Mouse (Mus musculus) heart, adult 11 months (tissue): Measurements from ENCODE around the gene Tnfsf15.
A peak's percentile ranks its signal among the peaks of the same experiment; 100 is the strongest.

Experiments
- DNase-seq: peaks from one replicate; pipeline ENCODE4 v3.0.0; 2022

Tnfsf15 gene

DNA sequence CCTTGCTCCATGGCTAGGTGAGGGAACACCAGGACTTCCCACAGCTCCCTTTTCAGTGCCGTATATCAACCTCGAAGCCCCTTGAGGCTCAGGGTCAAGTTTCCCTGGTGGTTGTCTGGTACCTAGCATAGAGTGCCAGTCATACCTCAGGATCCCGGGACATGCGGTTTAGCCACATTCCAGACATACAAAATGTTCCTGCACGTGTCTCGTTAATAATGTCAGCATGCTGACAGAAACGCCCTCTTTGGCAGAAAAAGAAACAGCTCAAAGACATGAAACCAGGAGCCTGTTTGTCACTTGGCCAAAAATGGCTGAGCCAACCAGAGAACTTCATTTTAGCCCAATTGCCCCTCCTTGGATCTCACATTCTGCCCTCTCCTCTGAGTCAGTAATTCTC, 2.8 kb downstream of the Tnfsf15 start:
- peak; percentile 53 for DNase-seq

GRCm38 (mm10) chr4:63740761-63741160, 4.2 kb downstream of the Tnfsf15 start:
- DNase-seq: peak; percentile 80

GRCm38 (mm10) chr4:63740001-63740400, 4.9 kb downstream of the Tnfsf15 start:
- peak; percentile 59 for DNase-seq

GRCm38 (mm10) chr4:63739524-63739923, 5.4 kb downstream of the Tnfsf15 start:
- peak; percentile 92 for DNase-seq

GRCm38 (mm10) chr4:63738364-63738997, 6.4 kb downstream of the Tnfsf15 start:
- DNase-seq: peak; percentile 66

- DNase-seq: peak; percentile 74
Observed at GRCm38 (mm10) chr4:63731299-63731698, 13.6 kb downstream of the Tnfsf15 start.

DNA sequence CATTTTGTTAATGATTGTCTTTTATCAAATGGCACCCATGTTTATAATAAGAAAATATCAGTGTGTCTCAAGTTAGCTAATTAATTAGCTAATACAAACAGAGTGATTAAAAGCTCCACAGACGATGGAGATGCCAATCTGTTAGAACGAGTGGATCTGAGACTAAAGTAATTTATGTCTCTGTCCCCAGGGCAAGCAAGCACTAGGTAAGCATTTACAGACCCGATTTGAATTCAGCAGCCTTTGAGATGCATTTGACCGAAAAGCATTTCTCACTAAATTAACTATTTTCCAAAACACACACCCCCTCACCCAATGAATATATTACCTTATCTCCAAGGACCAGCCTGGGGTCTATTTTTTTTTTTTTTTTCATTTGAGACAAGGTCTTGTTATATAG, 18.2 kb downstream of the Tnfsf15 start:
- DNase-seq: no peak

- peak; percentile 55 for DNase-seq
Observed at GRCm38 (mm10) chr4:63725981-63726380, 18.9 kb downstream of the Tnfsf15 start.

DNA sequence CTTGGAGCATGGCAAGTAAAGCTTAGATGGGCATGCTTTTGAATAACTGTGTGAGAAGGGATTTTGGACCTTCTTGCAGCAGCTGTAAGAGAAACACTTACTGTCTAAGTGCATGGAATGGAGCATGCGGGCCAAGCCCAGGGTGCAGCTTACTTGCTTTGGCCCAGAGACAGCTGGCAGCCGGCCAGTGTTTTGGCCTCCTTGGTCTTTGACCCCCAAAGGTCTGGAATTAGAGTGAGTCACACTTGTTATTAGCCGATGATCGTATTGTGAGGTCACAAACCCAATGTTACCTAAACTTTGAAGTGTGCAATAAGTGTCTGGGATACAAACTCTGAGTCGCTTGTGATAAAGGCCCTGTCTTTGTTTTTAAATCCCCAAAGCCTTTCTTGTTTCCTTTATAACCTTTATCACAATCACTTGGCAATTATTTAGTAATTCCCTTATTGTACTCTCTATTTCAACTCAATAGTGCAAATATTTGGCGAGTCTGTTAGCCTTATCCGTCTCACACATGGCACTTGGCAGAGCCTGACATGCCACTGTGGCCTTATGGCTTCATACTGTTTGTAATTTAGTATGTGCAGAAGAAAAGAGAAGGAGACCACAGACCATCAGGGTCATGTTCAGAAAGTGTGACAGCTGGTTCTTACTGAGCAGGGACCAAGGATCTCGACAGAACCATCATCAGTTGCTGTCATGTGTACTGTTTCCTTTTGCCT, 26.8 kb downstream of the Tnfsf15 start:
- peak; percentile 93 for DNase-seq

DNA sequence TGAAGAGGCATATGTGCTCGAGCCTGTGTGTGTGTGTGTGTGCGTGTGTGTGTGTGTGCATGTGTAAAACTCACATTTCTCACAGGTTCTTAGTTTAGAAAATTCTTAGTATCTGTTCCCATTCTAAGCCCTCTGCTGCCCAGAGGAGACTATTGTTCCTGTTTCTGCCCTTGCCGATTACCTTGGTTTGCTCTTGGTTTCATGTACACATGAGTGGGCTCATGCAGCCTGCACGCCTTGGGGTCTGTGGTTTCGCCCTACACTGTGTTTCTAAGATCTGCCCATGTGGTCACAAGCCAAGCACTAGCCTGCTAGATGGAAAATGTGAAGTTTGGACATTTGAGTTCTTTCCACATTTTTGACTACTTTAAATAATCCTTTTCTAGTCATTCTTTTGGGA, 33.0 kb downstream of the Tnfsf15 start:
- peak; percentile 43 for DNase-seq

DNA sequence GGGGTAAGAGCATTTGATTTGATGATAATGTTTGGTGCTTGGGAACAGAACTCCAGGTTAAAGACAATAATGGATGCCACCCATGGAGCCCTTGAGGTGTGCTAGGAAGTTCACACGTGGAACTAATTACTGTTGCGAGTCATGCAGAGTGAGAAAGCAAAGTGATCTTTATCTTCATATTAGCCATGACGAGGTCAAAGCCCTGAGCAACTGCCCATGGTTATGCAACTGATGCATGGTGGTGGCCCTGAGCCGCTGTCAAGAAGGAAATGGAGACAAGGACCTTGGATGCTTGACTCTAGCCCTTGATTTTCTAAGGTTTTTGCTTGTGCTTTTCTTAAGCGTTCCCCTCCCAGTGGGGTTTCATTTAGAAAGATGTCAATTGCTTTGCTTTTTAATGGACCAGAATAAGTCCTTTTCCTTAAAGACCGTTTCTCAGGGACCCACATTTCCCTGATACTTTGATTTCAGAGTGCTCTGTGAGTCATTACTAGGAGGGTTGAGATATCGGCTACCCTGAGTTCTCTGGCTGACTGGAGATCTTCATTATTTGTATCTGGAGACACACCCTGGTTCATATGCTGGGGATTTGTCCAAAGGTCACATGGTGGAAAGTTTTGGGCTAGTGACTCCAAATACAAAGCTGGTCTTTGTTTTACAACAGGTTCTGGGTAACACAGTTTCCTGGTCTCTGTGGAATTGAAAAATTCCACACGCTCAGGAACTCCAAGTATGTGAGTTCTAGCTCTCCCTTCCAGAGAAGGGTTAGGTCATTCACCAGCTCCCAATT, 34.3 kb downstream of the Tnfsf15 start:
- DNase-seq: peak; percentile 72

- DNase-seq: peak; percentile 39
Observed at GRCm38 (mm10) chr4:63706279-63706971, 38.5 kb downstream of the Tnfsf15 start.

DNA sequence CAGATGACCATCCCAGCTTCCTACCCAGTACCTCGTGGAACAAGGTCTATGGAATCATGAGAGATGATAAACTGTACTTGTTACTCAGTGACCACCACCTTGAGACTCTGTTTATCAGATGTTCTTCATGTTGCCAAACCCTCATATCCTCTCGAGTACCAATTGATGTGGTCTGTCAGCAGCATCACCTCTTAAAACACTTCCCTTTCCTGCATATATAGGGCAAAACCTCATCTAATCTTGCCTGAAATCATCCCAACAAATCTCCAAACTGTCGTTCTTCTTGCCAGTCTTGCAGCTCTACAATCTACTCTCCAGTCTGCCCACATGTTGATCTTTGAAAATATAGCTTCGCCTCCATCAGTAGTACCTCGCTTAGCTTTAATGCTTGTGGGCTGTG, 40.7 kb downstream of the Tnfsf15 start:
- DNase-seq: peak; percentile 34

GRCm38 (mm10) chr4:63703686-63704085, 41.2 kb downstream of the Tnfsf15 start:
- no peak for DNase-seq

DNA sequence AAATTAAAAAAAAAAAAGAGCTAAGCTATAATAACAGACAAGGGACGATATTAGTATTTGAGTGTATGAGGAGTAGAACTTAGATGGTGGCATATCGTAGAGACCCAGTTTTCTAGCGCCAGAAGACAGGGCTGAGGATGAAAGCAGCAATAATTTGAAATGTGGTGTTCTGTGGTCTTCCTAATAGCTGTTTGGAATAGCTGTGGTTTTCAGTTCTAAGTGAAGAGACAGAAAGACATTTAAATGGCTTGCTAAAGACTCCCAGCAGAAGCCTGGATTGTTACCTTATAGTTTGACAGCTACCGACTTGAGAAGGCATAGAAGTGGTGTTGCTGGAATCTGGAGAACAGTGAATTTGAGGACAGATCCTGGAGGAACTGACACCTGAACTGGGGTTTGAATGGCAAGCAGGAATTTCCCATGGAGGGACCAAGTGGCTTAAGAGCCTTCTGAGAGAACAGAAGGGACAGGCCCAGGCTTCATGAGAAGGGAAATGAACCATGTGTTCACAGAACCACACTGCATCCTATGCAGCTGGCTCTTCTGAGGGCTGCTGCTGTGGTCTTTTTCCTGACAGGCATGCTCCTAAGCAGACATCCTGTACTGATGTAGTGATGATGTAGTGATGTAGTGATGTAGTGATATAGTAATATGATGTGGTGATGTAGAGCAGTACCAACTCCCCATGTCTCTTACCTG, 42.8 kb downstream of the Tnfsf15 start:
- DNase-seq: no peak

DNA sequence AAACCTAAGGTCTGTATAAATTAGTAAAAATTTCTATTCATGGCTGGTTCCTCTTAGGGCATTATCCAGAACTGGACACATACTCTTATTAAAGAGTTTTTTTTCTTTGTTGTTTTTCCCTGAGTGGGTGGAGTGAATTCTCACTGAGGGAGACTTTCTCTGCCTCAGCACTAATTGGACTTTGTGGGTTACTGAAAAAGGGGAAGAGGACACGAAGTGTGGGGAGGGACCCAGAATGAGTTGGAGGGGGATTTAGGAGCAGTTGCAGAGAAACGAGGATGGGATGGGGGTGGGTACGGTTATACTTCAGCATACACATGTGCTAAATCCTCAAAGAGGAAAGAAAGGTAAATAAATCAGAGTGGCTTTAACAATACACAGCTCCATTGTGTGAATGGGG, 45.2 kb downstream of the Tnfsf15 start:
- DNase-seq: peak; percentile 61

DNA sequence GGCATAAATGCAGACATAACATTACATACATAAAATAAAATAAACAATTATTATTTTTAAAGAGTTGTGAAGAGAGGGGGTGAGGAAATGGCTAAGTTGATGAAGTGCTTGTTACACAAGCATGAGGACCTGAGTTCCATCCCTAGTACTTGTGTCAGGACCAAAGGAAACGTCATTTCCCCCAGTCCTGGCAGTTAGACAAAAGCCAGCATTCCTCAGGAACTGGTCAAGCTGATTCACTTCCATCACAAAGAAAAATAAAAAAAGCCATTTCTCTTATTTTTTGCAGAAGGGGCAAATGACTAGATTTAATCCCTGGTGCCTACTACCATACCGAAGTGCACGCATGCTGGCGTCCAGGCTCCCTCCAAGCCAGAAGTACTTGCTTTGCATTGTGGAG, 48.0 kb downstream of the Tnfsf15 start:
- no peak for DNase-seq

GRCm38 (mm10) chr4:63692351-63692750, 52.6 kb downstream of the Tnfsf15 start:
- DNase-seq: no peak

- peak; percentile 48 for DNase-seq
Observed at GRCm38 (mm10) chr4:63687429-63687828, 57.5 kb downstream of the Tnfsf15 start.

- peak; percentile 87 for DNase-seq
Observed at GRCm38 (mm10) chr4:63686157-63686556, 58.8 kb downstream of the Tnfsf15 start.

DNA sequence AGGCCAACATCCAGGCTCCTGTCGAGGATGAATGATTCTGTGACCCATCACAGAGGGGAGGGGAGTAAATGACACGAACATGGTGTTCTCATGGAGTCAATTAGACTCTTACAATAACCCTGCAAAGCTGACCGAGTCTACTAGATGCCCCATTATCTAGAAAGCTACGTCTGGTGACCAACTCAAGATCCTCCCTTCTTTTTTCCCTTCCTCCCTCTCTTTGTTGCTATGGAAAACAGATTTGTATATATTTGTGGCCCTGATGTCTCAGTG, 59.7 kb downstream of the Tnfsf15 start:
- peak; percentile 57 for DNase-seq

DNA sequence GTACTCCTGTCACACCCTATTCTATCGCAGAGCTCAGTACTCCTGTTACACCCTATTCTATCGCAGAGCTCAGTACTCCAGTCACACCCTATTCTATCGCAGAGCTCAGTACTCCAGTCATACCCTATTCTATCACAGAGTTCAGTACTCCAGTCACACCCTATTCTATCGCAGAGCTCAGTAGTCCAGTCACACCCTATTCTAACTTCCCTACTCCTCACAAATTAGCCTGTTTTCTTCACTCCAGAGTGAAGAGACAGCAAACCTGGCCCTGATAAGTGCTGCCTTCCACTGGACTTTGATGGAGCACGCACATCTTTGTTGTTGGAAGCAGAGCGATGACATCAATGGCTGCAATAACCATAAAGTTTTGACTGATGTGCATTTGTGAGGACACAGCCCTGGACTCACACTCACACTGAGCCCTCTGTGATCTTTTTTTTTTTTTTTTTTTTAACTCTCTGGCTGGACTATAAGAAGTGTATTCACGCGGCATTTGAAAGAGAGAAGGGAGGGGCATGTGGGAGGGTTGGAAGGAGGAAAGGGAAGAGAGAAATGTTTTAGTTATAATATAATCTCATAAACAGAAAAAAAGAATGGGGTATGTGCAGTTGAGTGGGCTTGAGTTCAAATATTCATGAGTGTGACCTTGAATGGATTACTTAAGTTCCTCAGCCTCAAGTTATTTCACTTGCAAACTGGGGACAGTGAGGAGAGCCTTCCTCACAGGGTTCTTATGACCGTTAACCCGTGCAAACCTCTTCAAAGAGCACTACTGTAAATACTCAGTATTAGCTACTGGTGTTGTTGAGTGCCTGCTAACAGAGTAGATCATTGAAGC, 60.3 kb downstream of the Tnfsf15 start:
- DNase-seq: peak; percentile 25
